Mouse (Mus musculus): Measurements from ENCODE around the gene Zfp712.

DNA sequence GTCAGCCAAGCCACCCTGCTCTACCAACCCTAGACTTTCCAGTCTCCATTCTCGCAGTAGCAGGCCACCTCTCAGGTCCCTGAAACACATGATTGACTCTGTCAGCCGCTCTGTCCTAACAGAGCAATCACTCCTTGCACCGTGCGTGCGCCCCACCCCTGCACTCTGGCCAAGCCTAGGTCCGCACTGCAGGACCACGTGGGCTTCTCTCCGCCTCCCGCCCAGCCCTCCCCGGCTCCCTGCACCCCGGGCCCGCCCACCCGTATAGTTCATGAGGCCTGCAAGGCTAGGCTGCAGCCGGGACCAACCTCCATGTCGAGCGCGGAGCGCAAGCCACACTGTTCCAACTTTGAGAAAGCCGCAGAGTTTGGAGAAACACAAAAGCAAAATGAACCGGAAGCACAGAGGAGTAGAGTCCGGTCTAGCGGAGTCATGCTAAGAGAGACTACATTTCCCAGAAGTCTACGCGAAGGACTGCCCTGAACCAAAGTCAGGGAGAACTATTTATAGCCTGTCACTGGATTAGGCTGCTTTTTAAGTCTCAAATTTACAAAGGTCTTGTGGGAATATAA is 20.3 kb upstream of the Zfp712 start:
- TF ChIP-seq CTCF (conservative IDR thresholded peaks at IDR 0.05; ENCODE audit: low read length) (no peak), NANOG (IDR thresholded peaks at IDR 0.05; ENCODE audit: borderline replicate concordance, low read length) (no peak; the same call in 1 of the 2 replicates), POU5F1 (IDR thresholded peaks at IDR 0.05; ENCODE audit: borderline replicate concordance, low read length) (no peak)
